In the genomic region with DNA sequence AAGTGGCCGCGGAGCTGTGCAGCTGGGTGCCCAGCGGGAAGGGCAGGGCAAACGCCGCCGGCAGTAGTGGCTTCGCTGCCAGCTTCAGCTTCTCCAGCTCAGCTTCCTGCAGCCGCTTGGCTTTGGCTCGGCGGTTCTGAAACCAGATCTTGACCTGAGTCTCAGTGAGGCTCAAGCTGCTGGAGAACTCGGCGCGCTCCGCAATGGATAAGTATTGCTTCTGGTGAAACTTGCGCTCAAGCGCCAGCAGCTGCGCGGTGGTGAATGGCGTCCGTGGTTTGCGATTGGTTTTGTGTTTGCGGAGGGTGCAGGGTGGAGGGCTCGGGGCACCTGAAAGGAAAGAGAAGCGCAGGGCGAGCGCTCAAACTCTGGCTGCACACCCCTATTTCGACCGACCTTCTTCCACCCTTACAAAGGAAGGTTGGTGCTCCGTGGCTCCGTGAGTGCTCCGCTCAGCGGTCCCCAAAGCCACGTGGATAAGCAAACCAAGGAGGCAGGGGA, we compare ENCODE assay signal across 9 mouse cellular contexts. TPM values are rescaled to one million over a fixed set of nuclear protein-coding genes. Genes with fewer than 3 reads are reported as not detected.
A peak's percentile ranks its signal among the peaks of the same experiment; 100 is the strongest.
DNase-seq lines count a peak whose midpoint lies in the region; ATAC-seq and TF ChIP-seq lines count a peak whose summit lies in the region.
"Had no signal": no experiment of that assay in that cellular context is flagged by ENCODE, and none has a peak within 500 bp of the region (broad histone marks: within the 10 kb centered on the region; RNA-seq: fewer than 3 reads in every experiment).

No protein-coding gene starts in this region.

- ATAC-seq in intestine, postnatal 0 days: no peak
- ATAC-seq in midbrain, embryonic 16.5 days: no peak

- TF ChIP-seq EP300 in ES-Bruce4 (IDR thresholded peaks at IDR 0.05; ENCODE audit: insufficient read depth, low read depth, low read length): no peak

- no peak for TF ChIP-seq CTCF in ES-Bruce4 (IDR thresholded peaks at IDR 0.05; ENCODE audit: low read depth, low read length)
- no peak for TF ChIP-seq CTCF in embryonic fibroblast, embryonic 13.5 days (IDR thresholded peaks at IDR 0.05; ENCODE audit: borderline replicate concordance, insufficient read depth, low read length)
- no peak for TF ChIP-seq CTCF in intestine, postnatal 0 days (IDR thresholded peaks at IDR 0.05; ENCODE audit: low read depth)

- 2% methylated on average over 33 of the region's 33 CpGs for WGBS in intestine, postnatal 0 days
- under 1% methylated on average over 33 of the region's 33 CpGs for WGBS in midbrain, embryonic 16.5 days

- DNase-seq in gastrocnemius, postnatal 10 days: peak; percentile 32
- DNase-seq in gastrocnemius, adult 18-20 months (ENCODE audit: low spot score): no peak
- DNase-seq in cerebellum, adult 11 months: no peak
- DNase-seq in MN1 (ENCODE audit: low spot score): no peak

- H3K9ac ChIP-seq in ES-Bruce4 (ENCODE audit: low read depth, poor library complexity, severe bottlenecking): no peak overlapping the region
- H3K9ac ChIP-seq in intestine, postnatal 0 days (ENCODE audit: low read depth, low read length): no peak overlapping the region
- no peak overlapping the region for H3K9ac ChIP-seq in midbrain, embryonic 16.5 days (ENCODE audit: low read depth, low read length)

- peak overlapping the region; percentile 39 for H3K4me3 ChIP-seq in ES-Bruce4 (ENCODE audit: low read depth, low read length)
- peak overlapping the region; percentile 36 for H3K4me3 ChIP-seq in embryonic fibroblast, embryonic 13.5 days (ENCODE audit: insufficient read depth, low read length)
- peak overlapping the region; percentile 52 for H3K4me3 ChIP-seq in intestine, postnatal 0 days (ENCODE audit: low read depth, low read length)
- H3K4me3 ChIP-seq in midbrain, embryonic 16.5 days (ENCODE audit: low read depth, low read length): peak overlapping the region; percentile 34

- H3K36me3 ChIP-seq in ES-Bruce4 (ENCODE audit: control insufficient read depth, insufficient read depth, low read length, poor library complexity, severe bottlenecking): no peaks in the 10 kb centered on the region
- H3K36me3 ChIP-seq in intestine, postnatal 0 days (ENCODE audit: control insufficient read depth, insufficient read depth): no peaks in the 10 kb centered on the region
- H3K36me3 ChIP-seq in midbrain, embryonic 16.5 days (ENCODE audit: control insufficient read depth, insufficient read depth, low read length): no peaks in the 10 kb centered on the region

- peaks cover 22% of the 10 kb centered on the region for H3K27me3 ChIP-seq in ES-Bruce4 (ENCODE audit: control insufficient read depth, insufficient read depth, low read length, poor library complexity, severe bottlenecking)
- H3K27me3 ChIP-seq in intestine, postnatal 0 days (replicated peaks; ENCODE audit: control insufficient read depth, insufficient read depth, low read length): peaks cover 82% of the 10 kb centered on the region
- H3K27me3 ChIP-seq in midbrain, embryonic 16.5 days (ENCODE audit: control insufficient read depth, insufficient read depth, low read depth, low read length): peaks cover 88% of the 10 kb centered on the region

- TF ChIP-seq POLR2A in ES-Bruce4 (IDR thresholded peaks at IDR 0.05; ENCODE audit: insufficient read depth, low read length): no peak
- no peak for TF ChIP-seq POLR2A in embryonic fibroblast, embryonic 13.5 days (IDR thresholded peaks at IDR 0.05; ENCODE audit: low read depth, low read length)

- no peaks in the 10 kb centered on the region for H3K4me1 ChIP-seq in ES-Bruce4 (ENCODE audit: control insufficient read depth, insufficient read depth, low read length)
- no peaks in the 10 kb centered on the region; the same call in 1 of the 2 replicates for H3K4me1 ChIP-seq in embryonic fibroblast, embryonic 13.5 days (ENCODE audit: control insufficient read depth, insufficient read depth, low read length)
- peaks cover 4% of the 10 kb centered on the region; the same call in 1 of the 2 replicates for H3K4me1 ChIP-seq in intestine, postnatal 0 days (replicated peaks; ENCODE audit: control insufficient read depth, insufficient read depth, low read length)
- H3K4me1 ChIP-seq in midbrain, embryonic 16.5 days (ENCODE audit: control insufficient read depth, insufficient read depth, low read length): peaks cover 19% of the 10 kb centered on the region

- no peak overlapping the region for H3K27ac ChIP-seq in ES-Bruce4 (ENCODE audit: insufficient read depth, low read length)
- H3K27ac ChIP-seq in embryonic fibroblast, embryonic 13.5 days (ENCODE audit: insufficient read depth, low read length): no peak overlapping the region
- no peak overlapping the region for H3K27ac ChIP-seq in intestine, postnatal 0 days (ENCODE audit: low read depth, low read length)
- H3K27ac ChIP-seq in midbrain, embryonic 16.5 days (ENCODE audit: low read length): no peak overlapping the region

- no peaks in the 10 kb centered on the region for H3K9me3 ChIP-seq in ES-Bruce4 (replicated peaks; ENCODE audit: control insufficient read depth, insufficient read depth, low read length, poor library complexity, severe bottlenecking)
- H3K9me3 ChIP-seq in intestine, postnatal 0 days (ENCODE audit: control insufficient read depth): no peaks in the 10 kb centered on the region
- H3K9me3 ChIP-seq in midbrain, embryonic 16.5 days (replicated peaks; ENCODE audit: control insufficient read depth, low read length, poor library complexity, severe bottlenecking): no peaks in the 10 kb centered on the region

- H3K4me2 ChIP-seq in intestine, postnatal 0 days (replicated peaks; ENCODE audit: low read depth): peak overlapping the region; percentile 85
- peak overlapping the region; percentile 56 for H3K4me2 ChIP-seq in midbrain, embryonic 16.5 days (ENCODE audit: low read length)

RNA-seq across cellular contexts. Expression of gene Msx3, which starts 1.0 kb away (rescaled TPM):
- not detected for total RNA-seq in gastrocnemius, postnatal 10 days (2021)
- total RNA-seq in gastrocnemius, adult 18-20 months (2021): not detected
- polyA plus RNA-seq in ES-Bruce4 (2011; ENCODE audit: insufficient read depth, insufficient read length, low read depth, missing spikeins): not detected in 2 replicates
- not detected in 2 replicates for polyA plus RNA-seq in embryonic fibroblast, embryonic 13.5 days (2011; ENCODE audit: insufficient read length, low read depth, missing spikeins)
- not detected in 2 replicates for polyA plus RNA-seq in intestine, postnatal 0 days (2015; fragmentation: Nextera tagmentation; extraction: Ambion mirVana)
- 0.45 and 0.55 TPM in 2 replicates for polyA plus RNA-seq in midbrain, embryonic 16.5 days (2015; fragmentation: Nextera tagmentation; extraction: Ambion mirVana)
- total RNA-seq: heart, postnatal 14 days had no signal

RNA-seq across cellular contexts. Expression of gene Tubgcp2, which starts 11.4 kb away (rescaled TPM):
- 10 to 100 TPM; 21.9 to 29.6 TPM for total RNA-seq in gastrocnemius, postnatal 10 days (2021)
- total RNA-seq in gastrocnemius, adult 18-20 months (2021): 10 to 100 TPM; 23.2 to 23.6 TPM
- polyA plus RNA-seq in ES-Bruce4 (2011; ENCODE audit: insufficient read depth, insufficient read length, low read depth, missing spikeins): 36.3 and 38.3 TPM in 2 replicates
- 29.9 and 38.5 TPM in 2 replicates for polyA plus RNA-seq in embryonic fibroblast, embryonic 13.5 days (2011; ENCODE audit: insufficient read length, low read depth, missing spikeins)
- 12.3 and 13.0 TPM in 2 replicates for polyA plus RNA-seq in intestine, postnatal 0 days (2015; fragmentation: Nextera tagmentation; extraction: Ambion mirVana)
- polyA plus RNA-seq in midbrain, embryonic 16.5 days (2015; fragmentation: Nextera tagmentation; extraction: Ambion mirVana): 58.0 and 61.0 TPM in 2 replicates

RNA-seq across cellular contexts. Expression of gene Zfp511, which starts 11.7 kb away (rescaled TPM):
- total RNA-seq in gastrocnemius, postnatal 10 days (2021): 1 to 10 TPM; 8.8 to 10.0 TPM
- 1 to 10 TPM; 8.3 to 8.6 TPM for total RNA-seq in gastrocnemius, adult 18-20 months (2021)
- polyA plus RNA-seq in ES-Bruce4 (2011; ENCODE audit: insufficient read depth, insufficient read length, low read depth, missing spikeins): 22.3 and 25.4 TPM in 2 replicates
- polyA plus RNA-seq in embryonic fibroblast, embryonic 13.5 days (2011; ENCODE audit: insufficient read length, low read depth, missing spikeins): 19.8 and 21.0 TPM in 2 replicates
- 16.0 and 17.6 TPM in 2 replicates for polyA plus RNA-seq in intestine, postnatal 0 days (2015; fragmentation: Nextera tagmentation; extraction: Ambion mirVana)
- 55.9 and 56.5 TPM in 2 replicates for polyA plus RNA-seq in midbrain, embryonic 16.5 days (2015; fragmentation: Nextera tagmentation; extraction: Ambion mirVana)

RNA-seq across cellular contexts. Expression of gene Caly, which starts 34.5 kb away (rescaled TPM):
- under 1 TPM in 1 of 2 experiments, not detected in 1; 0.36 TPM for total RNA-seq in gastrocnemius, postnatal 10 days (2021)
- under 1 TPM; 0.52 to 0.53 TPM for total RNA-seq in gastrocnemius, adult 18-20 months (2021)
- 0.84 and 0.91 TPM in 2 replicates for polyA plus RNA-seq in ES-Bruce4 (2011; ENCODE audit: insufficient read depth, insufficient read length, low read depth, missing spikeins)
- polyA plus RNA-seq in embryonic fibroblast, embryonic 13.5 days (2011; ENCODE audit: insufficient read length, low read depth, missing spikeins): not detected in 2 replicates
- polyA plus RNA-seq in intestine, postnatal 0 days (2015; fragmentation: Nextera tagmentation; extraction: Ambion mirVana): 3.7 and 3.9 TPM in 2 replicates
- 299 and 401 TPM in 2 replicates for polyA plus RNA-seq in midbrain, embryonic 16.5 days (2015; fragmentation: Nextera tagmentation; extraction: Ambion mirVana)
- total RNA-seq: heart, postnatal 14 days had no signal

RNA-seq across cellular contexts. Expression of gene Prap1, which starts 45.3 kb away (rescaled TPM):
- total RNA-seq in gastrocnemius, postnatal 10 days (2021): not detected
- total RNA-seq in gastrocnemius, adult 18-20 months (2021): not detected
- not detected in 2 replicates for polyA plus RNA-seq in ES-Bruce4 (2011; ENCODE audit: insufficient read depth, insufficient read length, low read depth, missing spikeins)
- polyA plus RNA-seq in embryonic fibroblast, embryonic 13.5 days (2011; ENCODE audit: insufficient read length, low read depth, missing spikeins): not detected in 2 replicates
- 4,234 and 4,267 TPM in 2 replicates for polyA plus RNA-seq in intestine, postnatal 0 days (2015; fragmentation: Nextera tagmentation; extraction: Ambion mirVana)
- polyA plus RNA-seq in midbrain, embryonic 16.5 days (2015; fragmentation: Nextera tagmentation; extraction: Ambion mirVana): not detected in 2 replicates
- total RNA-seq: heart, postnatal 14 days had no signal
